Mouse (Mus musculus): ENCODE measurements around the gene Sik3. TPM values are rescaled to one million over a fixed set of nuclear protein-coding genes. Genes with fewer than 3 reads are reported as not detected.
A peak's percentile ranks its signal among the peaks of the same experiment; 100 is the strongest.

Gene Sik3
- polyA plus RNA-seq, 1 experiment from 2014 or later = 11.5 TPM

- Histone ChIP-seq H3K4me1 (no peaks in the 10 kb centered on the region), H3K9ac (no peak overlapping the region), H3K36me3 (peaks cover 50% of the 10 kb centered on the region), H3K9me3 (no peaks in the 10 kb centered on the region), H3K4me3 (replicated peaks) (no peak overlapping the region), H3K27ac (no peak overlapping the region), H3K4me2 (no peak overlapping the region), H3K27me3 (replicated peaks) (no peaks in the 10 kb centered on the region)
- WGBS = 75% methylated on average over 2 of the region's 2 CpGs
- ATAC-seq (ENCODE audit: insufficient read depth, low FRiP score, low read depth) = no peak
Measured at GRCm38 (mm10) chr9:46199609-46200008, 187.0 kb downstream of the Sik3 start.

- Histone ChIP-seq H3K4me1 (peaks cover 5% of the 10 kb centered on the region; the same call in 1 of the 2 replicates), H3K27me3 (replicated peaks) (no peaks in the 10 kb centered on the region), H3K9ac (no peak overlapping the region), H3K4me2 (no peak overlapping the region), H3K36me3 (peaks cover 34% of the 10 kb centered on the region), H3K9me3 (no peaks in the 10 kb centered on the region), H3K27ac (0 out of 2 replicates have a peak overlapping the region, but pooled peaks have one; percentile 13), H3K4me3 (replicated peaks) (no peak overlapping the region)
- WGBS = 48% methylated on average over 10 of the region's 10 CpGs
- peak; percentile 78 for ATAC-seq (ENCODE audit: insufficient read depth, low FRiP score, low read depth)
Measured at GRCm38 (mm10) chr9:46206834-46207500, 194.3 kb downstream of the Sik3 start.

- Histone ChIP-seq H3K27ac (no peak overlapping the region), H3K4me3 (replicated peaks) (no peak overlapping the region), H3K36me3 (peaks cover 36% of the 10 kb centered on the region; the same call in 1 of the 2 replicates), H3K27me3 (replicated peaks) (no peaks in the 10 kb centered on the region), H3K4me2 (no peak overlapping the region), H3K9ac (no peak overlapping the region), H3K9me3 (no peaks in the 10 kb centered on the region), H3K4me1 (peaks cover 5% of the 10 kb centered on the region; the same call in 1 of the 2 replicates)
- WGBS = 52% methylated on average over 6 of the region's 6 CpGs
- 0 out of 2 replicates have a peak, but pooled peaks have one; percentile 5 for ATAC-seq (ENCODE audit: insufficient read depth, low FRiP score, low read depth)
Measured at GRCm38 (mm10) chr9:46207501-46207869, 194.9 kb downstream of the Sik3 start.

GRCm38 (mm10) chr9:46208401-46208974 lies 195.9 kb downstream of the Sik3 start:
- Histone ChIP-seq H3K4me1 (peaks cover 5% of the 10 kb centered on the region; the same call in 1 of the 2 replicates), H3K9me3 (no peaks in the 10 kb centered on the region), H3K4me3 (replicated peaks) (no peak overlapping the region), H3K36me3 (peaks cover 38% of the 10 kb centered on the region; the same call in 1 of the 2 replicates), H3K27me3 (replicated peaks) (no peaks in the 10 kb centered on the region), H3K9ac (no peak overlapping the region), H3K27ac (no peak overlapping the region), H3K4me2 (no peak overlapping the region)
- WGBS = 87% methylated on average over 13 of the region's 13 CpGs
- no peak for ATAC-seq (ENCODE audit: insufficient read depth, low FRiP score, low read depth)

- Histone ChIP-seq H3K27ac (no peak overlapping the region), H3K4me1 (peaks cover 5% of the 10 kb centered on the region), H3K36me3 (peaks cover 36% of the 10 kb centered on the region), H3K4me2 (no peak overlapping the region), H3K9me3 (no peaks in the 10 kb centered on the region), H3K4me3 (replicated peaks) (no peak overlapping the region), H3K27me3 (replicated peaks) (no peaks in the 10 kb centered on the region), H3K9ac (no peak overlapping the region)
- 91% methylated on average over 12 of the region's 12 CpGs for WGBS
- no peak for ATAC-seq (ENCODE audit: insufficient read depth, low FRiP score, low read depth)
Measured at GRCm38 (mm10) chr9:46210473-46210872, 197.9 kb downstream of the Sik3 start.

- Histone ChIP-seq H3K36me3 (peaks cover 27% of the 10 kb centered on the region), H3K4me1 (no peaks in the 10 kb centered on the region; the same call in 1 of the 2 replicates), H3K27ac (no peak overlapping the region), H3K4me2 (no peak overlapping the region), H3K9me3 (no peaks in the 10 kb centered on the region), H3K9ac (no peak overlapping the region), H3K27me3 (replicated peaks) (no peaks in the 10 kb centered on the region), H3K4me3 (replicated peaks) (no peak overlapping the region)
- 50% methylated on average over 4 of the region's 4 CpGs for WGBS
- ATAC-seq (ENCODE audit: insufficient read depth, low FRiP score, low read depth) = no peak
Measured at GRCm38 (mm10) chr9:46214276-46214675, 201.7 kb downstream of the Sik3 start.

- Histone ChIP-seq H3K9ac (no peak overlapping the region), H3K4me3 (replicated peaks) (no peak overlapping the region), H3K4me2 (no peak overlapping the region), H3K9me3 (no peaks in the 10 kb centered on the region), H3K4me1 (no peaks in the 10 kb centered on the region; the same call in 1 of the 2 replicates), H3K36me3 (peaks cover 26% of the 10 kb centered on the region), H3K27ac (no peak overlapping the region; the same call in 1 of the 2 replicates), H3K27me3 (replicated peaks) (no peaks in the 10 kb centered on the region)
- 85% methylated on average over 10 of the region's 10 CpGs for WGBS
- no peak for ATAC-seq (ENCODE audit: insufficient read depth, low FRiP score, low read depth)
Measured at GRCm38 (mm10) chr9:46214946-46215337, 202.3 kb downstream of the Sik3 start.

- no peaks in the 10 kb centered on the region for H3K9me3 ChIP-seq
- no peak overlapping the region for H3K9ac ChIP-seq
- no peak overlapping the region for H3K4me3 ChIP-seq (replicated peaks)
- peaks cover 30% of the 10 kb centered on the region for H3K36me3 ChIP-seq
- no peaks in the 10 kb centered on the region; the same call in 1 of the 2 replicates for H3K4me1 ChIP-seq
- H3K27me3 ChIP-seq (replicated peaks) = no peaks in the 10 kb centered on the region
- no peak overlapping the region for H3K4me2 ChIP-seq
- ATAC-seq (ENCODE audit: insufficient read depth, low FRiP score, low read depth) = peak; percentile 16; the same call in 1 of the 2 replicates
- 47% methylated on average over 11 of the region's 11 CpGs for WGBS
- H3K27ac ChIP-seq = peak overlapping the region; percentile 24; the same call in 1 of the 2 replicates
Measured at GRCm38 (mm10) chr9:46215338-46216322, 203.0 kb downstream of the Sik3 start.

- no peak overlapping the region for H3K9ac ChIP-seq
- WGBS = 84% methylated on average over 13 of the region's 13 CpGs
- no peak overlapping the region for H3K4me3 ChIP-seq (replicated peaks)
- H3K4me2 ChIP-seq = no peak overlapping the region
- no peaks in the 10 kb centered on the region for H3K9me3 ChIP-seq
- no peak overlapping the region for H3K27ac ChIP-seq
- ATAC-seq (ENCODE audit: insufficient read depth, low FRiP score, low read depth) = no peak
- H3K36me3 ChIP-seq = peaks cover 34% of the 10 kb centered on the region
- no peaks in the 10 kb centered on the region; the same call in 1 of the 2 replicates for H3K4me1 ChIP-seq
- H3K27me3 ChIP-seq (replicated peaks) = no peaks in the 10 kb centered on the region
Measured at GRCm38 (mm10) chr9:46216744-46217470, 204.3 kb downstream of the Sik3 start.

GRCm38 (mm10) chr9:46218176-46218575 lies 205.6 kb downstream of the Sik3 start:
- no peak overlapping the region for H3K27ac ChIP-seq
- no peaks in the 10 kb centered on the region for H3K9me3 ChIP-seq
- no peak for ATAC-seq (ENCODE audit: insufficient read depth, low FRiP score, low read depth)
- no peaks in the 10 kb centered on the region for H3K27me3 ChIP-seq (replicated peaks)
- no peak overlapping the region for H3K4me2 ChIP-seq
- H3K36me3 ChIP-seq = peaks cover 29% of the 10 kb centered on the region
- H3K9ac ChIP-seq = no peak overlapping the region
- no peaks in the 10 kb centered on the region; the same call in 1 of the 2 replicates for H3K4me1 ChIP-seq
- WGBS = 85% methylated on average over 9 of the region's 9 CpGs
- no peak overlapping the region for H3K4me3 ChIP-seq (replicated peaks)

GRCm38 (mm10) chr9:46223090-46223489 lies 210.5 kb downstream of the Sik3 start:
- WGBS = 75% methylated on average over 6 of the region's 6 CpGs
- Histone ChIP-seq H3K27me3 (replicated peaks) (no peaks in the 10 kb centered on the region), H3K4me3 (replicated peaks) (no peak overlapping the region), H3K27ac (no peak overlapping the region), H3K4me2 (no peak overlapping the region), H3K9ac (no peak overlapping the region), H3K9me3 (no peaks in the 10 kb centered on the region), H3K4me1 (no peaks in the 10 kb centered on the region), H3K36me3 (peaks cover 23% of the 10 kb centered on the region)
- no peak for ATAC-seq (ENCODE audit: insufficient read depth, low FRiP score, low read depth)

All from stomach, embryonic 15.5 days (tissue).